Mouse (Mus musculus): ENCODE measurements around the gene Lrrc8a.

Gene Lrrc8a

GRCm38 (mm10) chr2:30240267-30240666, 2.8 kb downstream of the Lrrc8a start, which contains the start of gene Gm28035:
Gm28035 (plus strand) TSS chr2:30240567.
- DNase-seq: no peak

GRCm38 (mm10) chr2:30242509-30242908, 5.0 kb downstream of the Lrrc8a start:
- peak; percentile 71 for DNase-seq

GRCm38 (mm10) chr2:30243391-30243790, 5.9 kb downstream of the Lrrc8a start:
- DNase-seq: no peak

DNA sequence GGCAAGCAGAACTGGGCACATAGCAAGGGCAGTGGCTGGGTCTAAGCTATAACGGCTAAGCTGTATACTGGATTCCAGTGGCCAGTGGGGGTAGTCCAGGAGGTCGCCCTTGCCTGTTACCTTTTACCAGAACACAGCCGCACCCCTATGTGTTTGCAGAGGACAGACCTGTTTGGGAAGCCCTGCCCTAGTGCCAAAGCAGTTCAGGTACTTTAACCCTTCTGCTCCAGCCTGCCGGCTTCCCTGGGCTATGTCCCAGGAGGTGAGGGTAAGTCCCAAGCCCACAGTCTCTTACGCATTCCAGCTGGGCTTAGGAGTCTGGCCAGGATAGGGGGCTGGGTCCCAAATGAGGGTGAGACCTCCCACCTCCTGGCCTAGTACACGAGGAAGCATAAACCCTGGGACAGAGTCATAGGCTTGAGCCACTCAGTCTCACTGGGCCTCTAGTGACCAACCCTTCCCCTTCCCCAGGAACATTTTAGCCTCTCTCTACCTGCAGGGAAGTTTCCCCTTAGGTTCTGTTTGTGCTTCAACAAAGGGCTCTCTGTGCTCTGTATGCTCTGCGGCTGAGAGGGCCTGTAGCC, 7.2 kb downstream of the Lrrc8a start:
- no peak for DNase-seq

DNA sequence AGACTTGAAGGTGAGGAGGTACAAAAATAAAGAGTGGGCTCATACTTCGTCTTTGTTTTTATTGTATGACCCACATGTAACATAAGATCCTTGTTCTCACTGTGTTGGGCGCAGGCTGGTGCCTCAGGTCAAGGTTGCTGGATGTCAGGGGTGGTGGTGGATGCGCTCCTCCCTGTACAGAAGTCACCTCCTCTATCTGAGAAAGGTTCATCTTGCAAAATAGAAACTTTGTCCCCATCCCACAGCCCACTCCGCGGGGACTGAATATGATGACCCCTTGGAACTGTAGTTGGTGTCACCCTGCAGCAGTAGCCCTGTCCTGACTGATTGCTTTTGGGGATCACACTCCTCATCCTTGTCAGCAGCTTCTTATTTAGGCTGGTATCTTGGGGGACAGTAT, 9.5 kb downstream of the Lrrc8a start:
- no peak for DNase-seq

DNA sequence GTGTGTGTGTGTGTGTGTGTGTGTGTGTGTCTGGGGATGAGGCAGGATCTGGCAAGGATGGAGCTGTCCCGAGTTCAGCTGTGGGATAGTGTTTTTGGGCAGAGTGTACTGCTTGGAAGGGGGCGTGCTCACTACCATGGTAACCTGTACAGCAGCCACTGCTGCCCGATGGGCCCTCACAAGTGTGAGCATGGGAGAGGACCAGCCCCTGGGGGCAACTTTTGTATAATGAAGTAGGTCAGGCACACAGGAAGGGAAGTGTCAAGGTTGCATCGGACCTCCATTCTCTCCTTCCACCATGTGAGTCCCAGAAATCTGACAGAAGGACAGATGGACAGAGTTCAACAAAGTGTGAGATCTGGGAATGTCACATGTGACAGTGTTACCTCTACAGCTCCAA, 10.2 kb downstream of the Lrrc8a start:
- DNase-seq: no peak

GRCm38 (mm10) chr2:30249182-30249581, 11.7 kb downstream of the Lrrc8a start:
- no peak for DNase-seq

DNA sequence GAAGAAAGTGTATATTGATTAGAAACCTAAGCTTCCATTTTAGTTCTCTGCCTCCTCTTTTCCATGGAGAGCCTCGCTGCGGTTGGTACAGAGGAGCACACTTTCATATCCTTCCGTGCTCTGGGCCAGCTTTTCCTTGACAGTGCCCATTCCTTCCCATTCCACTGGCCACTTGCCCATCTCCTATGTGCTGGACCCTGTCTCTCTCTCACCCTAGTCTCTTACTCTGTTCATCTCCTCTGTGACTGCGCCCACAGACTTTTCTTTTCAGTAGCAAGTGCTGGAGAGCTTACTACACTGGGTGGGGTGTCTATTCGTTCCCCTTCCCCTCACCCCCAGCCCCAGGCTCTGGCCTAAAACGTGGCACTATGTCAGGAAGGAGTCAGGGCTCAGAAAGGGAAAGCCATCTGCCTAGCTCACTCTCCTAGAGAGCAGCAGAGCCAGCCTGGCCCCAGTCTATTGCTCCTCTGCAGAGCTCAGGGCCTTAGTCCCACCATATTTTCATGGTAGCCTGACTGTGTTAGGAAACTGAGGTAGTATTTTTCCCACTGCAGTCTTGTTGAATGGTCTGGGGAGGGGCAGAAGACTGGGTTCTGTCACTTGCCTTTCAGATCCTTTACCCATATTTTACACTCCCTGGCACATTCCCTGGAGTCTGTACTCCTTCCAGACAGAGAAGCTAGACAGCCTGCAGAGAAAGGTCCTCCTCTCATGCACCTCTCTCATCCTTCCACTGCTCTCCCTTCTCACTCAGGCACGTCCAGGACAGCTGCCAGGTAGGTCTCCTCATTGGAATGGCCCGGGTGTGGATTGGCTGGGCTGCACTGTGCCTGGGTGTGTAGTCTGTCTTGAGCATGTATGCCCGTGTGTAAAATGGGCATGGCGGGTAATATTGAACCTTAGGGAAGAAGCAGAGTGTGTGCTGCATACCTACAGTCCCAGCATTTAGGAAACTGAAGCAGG, 12.9 kb downstream of the Lrrc8a start:
- DNase-seq: no peak

- peak; percentile 34 for DNase-seq
These were observed 14.0 kb downstream of the Lrrc8a start for GRCm38 (mm10) chr2:30251417-30252104.

- DNase-seq: no peak
These were observed 15.0 kb downstream of the Lrrc8a start for GRCm38 (mm10) chr2:30252521-30252920.

GRCm38 (mm10) chr2:30253809-30254208, 16.3 kb downstream of the Lrrc8a start:
- DNase-seq: no peak

DNA sequence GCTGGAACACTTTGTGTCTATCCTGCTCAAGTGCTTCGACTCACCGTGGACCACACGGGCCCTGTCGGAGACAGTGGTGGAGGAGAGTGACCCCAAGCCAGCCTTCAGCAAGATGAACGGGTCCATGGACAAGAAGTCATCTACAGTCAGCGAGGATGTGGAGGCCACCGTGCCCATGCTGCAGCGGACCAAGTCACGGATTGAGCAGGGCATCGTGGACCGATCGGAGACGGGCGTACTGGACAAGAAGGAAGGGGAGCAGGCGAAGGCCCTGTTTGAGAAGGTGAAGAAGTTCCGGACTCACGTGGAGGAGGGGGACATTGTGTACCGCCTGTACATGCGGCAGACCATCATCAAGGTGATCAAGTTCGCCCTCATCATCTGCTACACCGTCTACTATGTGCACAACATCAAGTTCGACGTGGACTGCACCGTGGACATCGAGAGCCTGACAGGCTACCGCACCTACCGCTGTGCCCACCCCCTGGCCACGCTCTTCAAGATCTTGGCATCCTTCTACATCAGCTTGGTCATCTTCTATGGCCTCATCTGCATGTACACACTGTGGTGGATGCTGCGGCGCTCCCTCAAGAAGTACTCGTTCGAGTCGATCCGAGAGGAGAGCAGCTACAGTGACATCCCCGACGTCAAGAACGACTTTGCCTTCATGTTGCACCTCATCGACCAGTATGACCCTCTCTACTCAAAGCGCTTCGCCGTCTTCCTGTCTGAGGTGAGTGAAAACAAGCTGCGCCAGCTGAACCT, 18.3 kb downstream of the Lrrc8a start:
- no peak for DNase-seq

- DNase-seq: no peak
These were observed 19.3 kb downstream of the Lrrc8a start for GRCm38 (mm10) chr2:30256616-30257350.

- DNase-seq: no peak
These were observed 20.4 kb downstream of the Lrrc8a start for GRCm38 (mm10) chr2:30257699-30258460.

GRCm38 (mm10) chr2:30258600-30258999, 21.1 kb downstream of the Lrrc8a start:
- DNase-seq: peak; percentile 55

- no peak for DNase-seq
These were observed 21.9 kb downstream of the Lrrc8a start for GRCm38 (mm10) chr2:30259131-30260064.

DNA sequence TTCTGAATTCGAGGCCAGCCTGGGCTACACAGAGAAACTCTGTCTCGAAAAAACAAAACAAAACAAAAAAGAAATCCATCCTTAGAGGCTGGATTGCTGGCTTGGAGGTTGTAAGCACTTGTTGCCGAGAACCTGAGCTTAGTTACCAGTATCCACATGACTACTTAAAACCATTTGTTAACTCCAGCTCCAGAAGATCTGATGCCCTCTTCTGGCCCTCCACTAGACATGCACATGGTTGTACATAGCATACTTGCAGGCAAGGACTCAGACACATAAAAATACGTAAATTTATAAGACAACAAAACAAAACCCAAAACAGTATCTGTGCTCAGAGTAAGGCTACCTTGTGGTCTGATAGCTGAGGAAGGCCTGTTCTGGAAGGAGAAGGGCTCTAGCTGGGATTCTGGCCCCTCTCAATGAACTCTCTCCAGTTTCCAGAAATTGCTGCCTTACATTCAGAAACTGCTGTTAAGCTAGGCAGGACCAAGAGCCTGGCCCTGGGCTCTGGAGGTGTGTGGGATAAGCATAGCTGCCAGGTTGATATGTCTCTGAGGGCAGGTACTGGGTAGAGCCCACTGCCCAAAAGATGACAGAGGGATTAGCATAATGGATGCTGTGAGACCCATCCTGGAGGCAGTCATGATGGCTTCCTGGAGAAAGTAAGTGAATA, 23.7 kb downstream of the Lrrc8a start:
- DNase-seq: no peak

DNA sequence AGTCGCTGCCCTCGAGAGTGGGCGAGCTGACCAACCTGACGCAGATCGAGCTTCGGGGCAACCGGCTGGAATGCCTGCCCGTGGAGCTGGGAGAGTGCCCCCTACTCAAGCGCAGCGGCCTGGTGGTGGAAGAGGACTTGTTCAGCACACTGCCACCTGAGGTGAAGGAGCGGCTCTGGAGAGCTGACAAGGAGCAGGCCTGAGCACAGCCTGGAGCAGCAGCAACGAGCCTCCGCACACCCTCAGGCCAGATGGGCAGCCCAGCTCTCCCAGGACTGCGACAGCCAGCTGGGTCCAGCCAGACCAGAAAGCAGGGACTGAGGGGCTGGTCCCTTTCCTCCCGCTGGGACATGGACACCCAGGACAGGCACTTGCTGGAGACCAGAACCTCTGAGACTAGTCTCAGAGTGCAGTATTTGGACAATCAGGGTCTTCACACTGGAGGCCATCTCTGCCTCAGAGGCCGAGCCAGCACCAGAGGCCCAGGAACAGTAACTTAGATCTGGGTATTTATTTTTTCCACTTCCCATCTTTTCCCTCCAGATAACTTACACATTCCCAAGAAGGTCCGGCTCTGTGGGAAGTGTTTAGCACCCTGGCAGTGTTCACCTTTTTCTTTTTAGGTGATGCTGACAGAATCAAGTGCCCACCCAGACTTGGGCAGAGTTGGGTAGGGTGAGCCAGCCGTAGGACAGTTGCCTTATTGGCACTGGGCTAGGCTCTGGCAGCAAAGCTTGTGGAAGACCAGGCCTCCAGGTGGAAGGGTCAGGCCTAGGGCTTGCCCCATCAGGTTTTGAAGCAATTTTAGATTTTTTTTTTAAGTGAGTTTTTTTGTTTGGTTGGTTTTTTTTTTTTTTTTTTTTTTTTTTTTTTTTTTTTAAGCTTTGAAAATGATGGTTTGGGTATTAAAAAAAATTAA, 24.7 kb downstream of the Lrrc8a start:
- no peak for DNase-seq
